Mouse (Mus musculus) testis, adult 2 months (tissue): ENCODE data around the gene Prkcb.

Experiments
- CTCF ChIP-seq: fragments of 200-500 bp; IDR thresholded peaks from 2 replicates; pipeline ENCODE4 v1.5.1; 2012; ENCODE audit warnings: low read depth, mild to moderate bottlenecking, inconsistent platforms, low read length, moderate library complexity; ENCODE audit not compliant: control insufficient read depth, insufficient read depth, insufficient replicate concordance
- POLR2A ChIP-seq: fragments of 200-500 bp; IDR thresholded peaks from 2 replicates; pipeline ENCODE4 v1.6.1; 2012; ENCODE audit warnings: low read depth, mild to moderate bottlenecking, inconsistent platforms, low read length, moderate library complexity; ENCODE audit not compliant: control insufficient read depth

DNA sequence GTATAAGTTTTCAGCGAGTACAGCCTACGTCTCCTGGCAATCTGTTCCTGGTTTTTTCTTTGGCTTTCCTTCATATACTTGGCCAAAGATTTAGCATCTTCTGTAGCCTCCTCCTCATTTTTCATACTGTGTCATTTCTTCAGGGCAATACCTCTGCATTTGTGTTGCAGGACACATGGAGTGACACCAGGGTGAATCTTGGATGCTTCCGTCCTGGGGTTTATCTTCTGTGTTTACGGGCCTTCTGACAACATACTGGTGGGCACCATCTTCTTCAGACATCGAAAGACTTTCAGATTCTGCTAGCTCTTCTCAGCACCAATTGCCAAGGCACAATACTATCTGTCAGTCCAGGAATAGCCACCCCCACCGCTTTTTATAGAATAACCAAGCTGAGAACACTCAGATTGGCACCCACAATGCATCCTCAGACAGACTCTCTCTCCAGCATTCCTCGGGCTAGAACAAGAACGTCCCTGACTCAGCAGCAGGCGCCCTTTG, 39.2 kb upstream of the Prkcb start:
- no peak for TF ChIP-seq CTCF
- TF ChIP-seq POLR2A, result no peak
